Mouse (Mus musculus) adrenal gland, adult 2 months (tissue): Measurements from ENCODE around the gene Nek3. TPM values are rescaled to one million over a fixed set of nuclear protein-coding genes. Genes with fewer than 3 reads are reported as not detected.

Experiments
- DNase-seq: peaks from one replicate; pipeline ENCODE4 v3.0.0; 2021
- long read RNA-seq: library from polyadenylated mRNA; stranded (forward); transcript quantifications from one replicate; pipeline ENCODE4 v2.0.0, GENCODE M21; 2021
- polyA plus RNA-seq: library from polyadenylated mRNA; depleted of rRNA; stranded (reverse); fragments of >200 nt; gene quantifications from 2 replicates; pipeline ENCODE4 v1.2.3, GENCODE M21; 2012; rRNA removed
- total RNA-seq, 2 experiments: library from RNA; stranded (reverse); gene quantifications; 2 replicates each; pipeline ENCODE4 v1.2.3; 2021

Nek3 gene
- 1 to 10 TPM; 5.3 to 5.6 TPM for total RNA-seq
- 0.65 and 0.66 TPM in 2 replicates for polyA plus RNA-seq
- long read RNA-seq, partial matches to known transcripts = 0 of 1 reads
- long read RNA-seq, other reads (novel, unspliced or antisense) = 0 of 1 reads

DNA sequence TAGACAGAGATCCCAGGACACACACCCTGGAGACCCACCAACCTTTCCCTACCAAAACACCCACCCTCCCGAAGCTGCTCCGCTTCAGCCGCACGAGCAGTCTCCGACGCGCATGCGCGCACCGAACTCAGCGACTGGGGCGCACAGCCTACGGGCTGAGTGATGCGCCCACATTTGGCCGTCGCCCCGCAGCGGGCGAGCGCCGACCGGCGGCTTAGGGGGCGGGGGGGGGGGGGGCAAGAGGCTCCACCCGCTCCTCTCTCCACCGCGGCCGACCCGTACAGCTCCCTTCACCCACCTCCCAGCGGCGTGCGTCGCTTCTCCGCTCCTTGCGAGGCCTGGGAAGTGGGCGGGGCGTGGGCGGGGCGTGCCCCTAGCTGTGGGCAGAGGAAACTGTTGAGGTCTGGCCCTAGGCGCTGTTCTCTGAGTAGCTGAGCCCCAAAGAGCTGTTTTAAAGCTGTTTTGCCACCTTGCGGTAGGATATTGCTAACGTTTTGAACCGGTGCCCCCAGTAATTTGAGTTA is at the start of gene Nek3:
Gene Nek3 (minus strand): TSS at position 356 of the 524 bp plus-strand sequence.
- peak; percentile 91 for DNase-seq

DNA sequence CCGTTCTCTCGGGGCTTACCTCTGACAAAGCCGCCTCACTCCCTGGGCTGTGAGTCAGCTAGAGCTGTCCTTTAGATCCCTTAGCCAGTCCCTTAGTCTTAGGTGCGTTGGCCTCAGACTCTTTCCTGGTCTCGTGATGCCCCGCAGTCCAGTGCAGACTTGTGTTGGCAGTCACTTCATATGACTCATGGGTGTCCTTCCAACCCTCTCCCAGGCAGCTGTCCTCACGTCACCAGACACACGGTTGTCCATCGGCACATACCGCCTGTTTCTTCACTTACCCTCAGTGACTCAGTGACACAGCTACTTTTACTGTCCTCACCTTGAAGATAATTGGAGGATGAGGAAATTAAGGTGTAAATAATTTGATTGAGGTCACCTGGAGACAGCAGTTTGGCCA is 48.6 kb upstream of the Nek3 start:
- peak; percentile 91 for DNase-seq

DNA sequence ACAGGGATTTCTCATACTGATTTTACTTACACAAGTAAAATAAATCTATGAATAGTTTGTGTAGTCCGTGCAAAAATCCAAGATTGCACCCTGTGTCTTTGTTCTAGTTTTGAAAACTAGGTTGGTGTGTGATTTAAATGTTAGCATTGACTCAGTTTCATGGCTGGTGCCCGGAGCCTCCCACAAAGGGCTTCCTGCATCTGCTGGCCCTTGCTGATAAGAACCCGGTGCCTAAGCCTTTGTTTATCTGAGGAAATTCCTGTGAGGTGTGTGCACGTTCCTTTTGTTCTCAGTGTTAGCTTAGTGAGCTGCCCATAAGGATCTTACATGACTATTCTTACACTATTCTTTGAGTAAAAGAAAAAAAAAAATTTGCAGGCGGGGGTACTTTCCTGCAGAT is 42.8 kb upstream of the Nek3 start:
- DNase-seq = peak; percentile 23

DNA sequence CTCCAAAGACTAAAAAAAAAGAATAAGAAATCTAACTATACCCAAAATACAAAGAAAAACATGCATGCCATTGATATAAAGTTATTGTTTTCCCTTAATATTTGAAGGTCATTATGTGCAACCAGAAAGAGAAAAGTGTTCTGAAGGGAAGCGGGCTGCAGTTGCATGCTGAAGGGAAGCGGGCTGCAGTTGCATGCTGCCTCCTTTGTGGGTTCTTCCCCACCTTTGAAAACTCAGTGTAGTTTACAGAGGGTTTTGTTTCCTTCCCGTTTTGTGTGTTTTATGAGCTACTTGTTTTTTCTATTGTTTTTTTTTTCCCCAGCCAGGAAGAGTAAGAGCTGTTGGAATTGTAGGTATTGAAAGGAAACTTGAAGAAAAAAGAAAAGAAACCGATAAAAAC is 41.3 kb upstream of the Nek3 start:
- no peak for DNase-seq

DNA sequence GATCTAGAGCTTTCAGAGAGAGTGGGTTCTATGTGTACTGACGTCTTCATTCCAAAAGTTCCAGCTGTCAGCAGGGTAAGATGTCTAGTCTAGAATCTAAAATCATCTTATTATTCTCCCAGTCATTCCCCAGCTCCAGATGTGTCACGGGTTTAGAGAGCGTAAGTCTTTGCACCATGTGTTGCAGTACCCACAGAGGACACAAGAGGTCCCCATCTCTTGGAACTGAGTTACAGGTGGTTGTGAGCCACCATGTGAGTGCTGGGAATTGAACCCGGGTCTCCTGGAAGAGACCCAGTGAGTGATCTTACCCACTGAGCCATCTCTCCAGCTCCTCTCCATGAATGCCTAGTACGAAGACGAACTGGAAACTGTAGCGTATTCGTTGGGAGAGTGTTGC is 33.2 kb upstream of the Nek3 start:
- no peak for DNase-seq

DNA sequence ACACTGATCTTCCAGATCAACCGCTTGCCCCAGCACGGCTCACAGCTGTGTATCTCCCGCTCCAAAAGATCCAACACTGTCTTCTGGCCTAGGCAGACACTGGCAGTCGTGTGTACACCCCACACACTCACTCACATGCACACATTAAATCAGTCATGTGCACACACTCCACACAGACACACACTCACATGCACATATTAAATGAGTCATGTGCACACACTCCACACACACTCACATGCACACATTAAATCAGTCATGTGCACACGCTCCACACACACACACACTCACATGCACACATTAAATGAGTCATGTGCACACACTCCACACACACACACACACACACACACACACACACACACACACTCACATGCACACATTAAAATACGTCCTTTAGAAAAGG is 31.7 kb upstream of the Nek3 start:
- no peak for DNase-seq

DNA sequence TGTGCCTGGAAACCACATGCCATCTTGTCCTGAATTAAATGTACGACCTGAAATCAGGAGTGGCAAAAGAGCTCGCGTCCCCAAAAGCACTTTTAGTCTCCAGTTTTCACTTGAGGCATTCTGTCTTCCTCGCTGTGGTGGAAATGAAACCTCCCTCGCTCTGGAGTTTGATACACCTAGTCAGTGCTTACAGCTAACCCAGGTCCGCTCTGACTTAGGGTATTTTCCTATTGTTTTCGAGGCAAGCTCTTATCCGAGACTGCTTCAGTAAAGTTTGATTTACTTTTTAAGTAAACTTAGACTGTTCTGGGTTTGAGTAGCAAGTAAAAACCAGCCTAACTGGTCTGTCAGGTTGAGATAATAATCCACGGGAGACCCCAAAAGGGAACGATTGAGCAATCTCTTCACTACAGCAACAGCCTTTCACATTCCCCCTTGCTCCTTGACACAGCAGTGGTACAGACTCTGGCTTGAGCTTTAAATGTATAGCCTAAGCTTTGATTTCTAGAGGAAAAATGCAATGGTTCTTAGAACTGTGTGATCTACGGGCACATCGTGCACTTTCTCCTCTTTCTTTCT is 27.3 kb upstream of the Nek3 start:
- DNase-seq = no peak

DNA sequence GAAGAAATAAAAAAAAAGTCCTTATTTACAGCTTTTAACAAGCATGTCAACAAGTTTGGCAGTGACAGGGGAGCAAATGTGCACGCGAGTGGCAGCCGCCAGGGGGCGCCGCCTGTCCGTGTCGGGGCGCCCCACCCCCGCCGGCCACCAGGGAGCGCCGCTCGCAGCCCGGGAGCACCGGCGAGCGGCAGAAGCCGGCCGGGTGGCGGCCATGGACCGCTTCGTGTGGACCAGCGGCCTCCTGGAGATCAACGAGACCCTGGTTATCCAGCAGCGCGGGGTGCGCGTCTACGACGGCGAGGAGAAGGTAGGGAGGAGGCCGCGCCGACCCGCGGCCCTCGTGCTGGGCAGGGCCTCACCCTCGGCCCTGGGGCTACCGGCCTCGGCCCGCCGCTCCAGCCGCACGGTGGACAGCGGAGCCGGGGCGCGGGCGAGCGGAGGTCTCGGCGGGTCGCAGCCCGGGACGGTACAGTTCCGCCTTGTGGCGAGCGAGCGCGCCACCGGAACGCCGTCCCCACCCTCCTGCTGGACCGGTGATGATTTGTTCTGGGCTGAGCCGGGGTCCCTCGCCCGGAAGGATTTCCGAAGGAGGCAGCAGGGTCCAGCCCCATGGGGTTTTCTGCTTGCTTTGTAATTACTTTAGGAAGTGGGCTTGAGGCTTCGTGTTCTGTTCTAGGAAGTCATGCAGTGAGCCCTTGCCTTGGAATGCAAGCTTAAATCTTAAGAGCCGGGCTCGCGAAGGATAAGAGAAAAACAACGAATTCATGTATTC is 26.6 kb upstream of the Nek3 start, which contains the start of gene Vps36:
Gene Vps36 (plus strand): TSS at position 150 of the 772 bp plus-strand sequence.
- peak; percentile 93 for DNase-seq

DNA sequence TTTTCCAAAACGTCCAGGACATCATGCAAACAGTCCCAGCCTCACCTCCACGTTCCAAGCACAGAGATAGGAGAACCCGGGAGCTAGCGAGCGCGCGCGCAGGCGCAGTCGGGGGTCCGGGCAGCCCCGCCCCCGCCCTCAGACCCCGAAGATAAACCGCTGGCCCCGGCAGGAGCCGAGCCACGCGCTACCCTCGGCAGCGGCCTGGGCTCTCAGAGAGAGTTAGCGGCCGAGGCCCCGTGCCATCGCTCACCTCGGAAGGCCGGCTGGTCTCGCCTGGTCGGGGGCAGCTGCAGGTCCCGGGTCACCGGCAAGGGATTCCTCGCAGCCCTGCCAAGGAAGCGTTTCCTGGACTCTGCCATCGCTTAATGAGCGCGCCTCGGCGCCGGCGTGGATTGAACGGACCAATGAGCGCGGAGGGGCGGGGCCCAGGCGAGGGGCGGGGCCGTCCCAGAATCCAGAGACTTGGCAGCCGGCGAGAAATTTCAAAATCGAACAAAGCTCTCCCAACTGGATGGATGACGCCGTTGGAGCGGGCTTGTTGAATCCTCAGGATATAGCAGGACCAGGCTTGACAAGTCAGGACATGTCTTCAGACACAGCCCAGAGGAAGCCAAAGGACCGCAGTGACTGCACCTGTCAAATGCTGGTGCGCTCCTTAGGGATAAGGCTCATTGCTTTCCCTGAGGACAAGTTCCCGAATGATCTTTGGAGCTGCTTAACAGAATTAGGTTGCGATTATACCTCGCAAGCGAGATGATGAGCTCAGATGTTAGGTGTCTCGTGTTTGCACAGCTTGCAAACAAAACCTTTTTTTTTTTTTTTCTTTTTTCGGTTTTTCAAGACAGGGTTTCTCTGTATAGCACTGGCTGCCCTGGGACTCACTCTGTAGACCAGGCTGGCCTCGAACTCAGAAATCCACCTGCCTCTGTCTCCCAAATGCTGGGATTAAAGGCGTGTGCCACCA is 19.5 kb upstream of the Nek3 start, which contains the start of gene Ckap2:
Gene Ckap2 (minus strand): TSS at position 389 of the 967 bp plus-strand sequence.
- peak; percentile 96 for DNase-seq

DNA sequence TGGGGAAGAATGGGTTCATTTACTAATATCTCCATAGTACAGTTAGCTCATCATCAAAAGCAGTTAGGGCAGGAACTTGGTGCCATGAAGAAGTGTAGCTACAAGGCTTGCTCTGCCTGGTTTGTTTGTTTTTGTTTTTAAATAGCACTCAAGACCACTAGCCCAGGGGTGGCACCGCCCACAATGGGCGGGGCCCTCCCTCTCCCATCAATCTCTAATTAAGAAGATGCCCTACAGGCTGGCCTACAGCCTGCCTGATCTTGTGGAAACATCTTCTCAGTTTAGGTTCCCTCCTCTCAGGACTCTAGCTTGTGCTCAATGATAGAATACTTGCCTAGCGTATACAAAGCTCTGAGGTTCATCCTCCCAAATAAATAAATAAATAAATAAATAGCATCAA is 18.6 kb upstream of the Nek3 start:
- DNase-seq = no peak

DNA sequence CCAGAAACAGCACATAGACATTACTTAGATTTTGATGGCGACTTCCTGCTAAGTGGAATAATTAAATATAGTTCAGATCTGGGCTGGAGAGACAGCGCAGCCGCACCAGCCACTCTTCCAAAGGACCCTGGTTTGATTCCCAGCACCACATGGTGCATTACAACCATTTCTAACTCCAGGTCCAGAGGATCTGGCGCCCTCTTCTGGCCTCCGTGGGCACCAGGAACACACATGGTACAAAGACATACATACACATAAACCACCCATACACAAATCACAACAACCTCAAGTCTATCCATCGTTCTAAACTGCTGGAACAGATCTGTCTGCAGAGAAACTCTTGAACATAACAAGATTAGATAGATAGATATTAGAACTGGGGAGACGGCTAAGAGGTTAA is 9.7 kb upstream of the Nek3 start:
- no peak for DNase-seq

DNA sequence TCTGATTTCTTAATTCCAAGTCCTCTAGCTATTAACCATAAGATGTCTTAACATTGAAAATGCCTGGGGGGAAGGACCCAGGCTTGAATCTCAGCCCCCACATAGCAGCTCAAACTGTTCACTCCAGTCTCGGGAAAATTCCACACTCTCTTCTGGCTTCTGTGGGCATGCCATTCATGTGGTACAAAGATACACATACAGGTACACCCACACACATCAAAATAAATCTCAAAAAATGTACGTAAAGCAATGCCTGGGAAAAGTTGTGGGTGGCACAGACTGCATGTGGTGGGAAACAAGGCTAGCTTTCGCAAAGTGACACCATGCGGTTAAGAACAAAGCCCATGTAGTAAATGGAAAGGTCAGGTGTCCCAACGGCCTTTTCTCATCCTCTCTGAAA is 2.9 kb upstream of the Nek3 start:
- DNase-seq = no peak

DNA sequence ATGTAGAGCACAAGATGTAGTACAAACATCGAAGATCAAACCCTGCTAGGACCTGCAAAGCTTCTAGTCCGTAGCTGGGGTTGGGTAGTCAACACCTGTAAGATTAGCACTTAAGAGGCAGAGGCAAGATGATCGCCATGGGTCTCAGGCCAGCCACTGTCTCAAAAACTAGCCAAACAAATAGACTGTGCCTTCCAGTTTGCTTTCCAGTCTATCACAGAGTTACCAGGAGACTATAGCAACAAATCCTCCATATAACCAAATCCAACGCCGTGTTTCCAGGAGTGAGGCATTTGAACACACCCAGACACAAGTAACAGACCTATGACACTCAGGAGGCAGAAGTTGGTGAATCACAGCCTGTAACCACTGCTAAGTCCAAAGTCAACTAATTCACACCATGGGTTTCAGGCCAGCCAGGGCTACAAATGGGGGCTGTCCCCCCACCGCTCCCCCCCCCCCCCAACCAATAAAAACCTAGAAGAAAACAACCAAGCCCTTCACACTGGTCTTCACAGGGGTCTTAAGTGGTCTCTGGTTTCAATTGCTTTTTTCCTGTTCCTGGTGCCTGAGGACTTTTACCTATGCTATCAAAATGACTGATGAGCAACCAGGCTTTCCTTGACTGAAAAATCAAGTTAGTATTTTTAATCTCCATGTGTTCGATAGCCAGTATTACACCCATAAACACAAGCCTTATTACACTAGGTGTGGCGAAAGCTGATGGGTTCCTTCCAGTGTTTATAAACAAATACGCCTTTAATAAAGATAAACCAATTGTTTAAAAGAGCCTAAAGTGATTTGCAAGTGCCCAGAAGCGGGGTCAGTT is 770 bp downstream of the Nek3 start:
- DNase-seq = no peak

DNA sequence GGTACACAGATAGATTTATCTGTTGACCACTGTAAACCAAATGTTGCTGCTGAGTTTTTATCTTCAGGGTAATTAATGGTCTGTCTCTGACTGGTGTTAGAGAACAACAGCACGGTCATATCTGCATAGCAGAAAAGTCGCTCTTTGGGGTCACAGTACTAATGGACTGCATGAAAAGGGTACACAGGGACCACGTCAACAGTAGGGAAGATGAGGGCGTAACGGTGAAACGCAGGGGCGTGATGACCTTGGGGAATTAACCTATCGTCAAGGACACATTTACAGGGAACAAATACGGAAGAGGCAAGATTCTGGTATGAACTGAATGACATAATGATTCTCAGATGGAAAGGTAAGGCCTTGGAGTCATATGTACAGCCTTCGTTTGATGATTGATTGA is 1.8 kb downstream of the Nek3 start:
- no peak for DNase-seq

DNA sequence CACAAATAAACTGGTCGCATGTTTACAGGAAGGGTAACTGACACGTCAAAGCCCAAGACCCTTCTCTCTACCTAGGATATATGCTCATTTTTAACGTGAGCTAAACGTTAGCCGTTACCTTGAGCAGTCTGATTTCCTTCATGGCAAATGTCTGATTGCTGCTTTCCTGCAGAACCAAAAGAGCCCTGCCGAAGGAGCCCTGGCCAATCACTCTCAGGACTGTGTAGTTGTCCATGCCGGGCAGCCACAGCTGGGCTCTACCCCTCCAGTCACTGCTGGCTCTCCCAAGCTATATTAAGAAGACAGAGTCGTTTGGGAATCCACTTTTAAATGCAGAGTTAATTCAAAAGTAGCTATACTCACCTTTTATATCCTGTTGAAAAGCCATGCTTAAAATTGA is 4.0 kb downstream of the Nek3 start:
- no peak for DNase-seq

DNA sequence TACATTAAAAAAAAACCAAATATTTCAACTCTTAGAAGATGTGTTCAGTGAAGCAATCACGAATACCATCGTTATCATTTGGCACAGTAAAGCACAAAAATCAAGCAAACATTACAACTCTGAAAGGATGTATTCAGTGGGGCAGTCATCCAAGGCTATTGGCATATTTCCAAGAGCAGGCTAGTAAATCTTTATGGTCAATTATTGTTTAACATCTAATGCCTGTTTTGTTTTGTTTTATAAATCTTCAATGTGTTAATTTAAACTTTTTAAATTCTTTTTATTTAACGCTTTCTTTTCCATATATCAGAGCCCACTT is 15.9 kb downstream of the Nek3 start:
- peak; percentile 46 for DNase-seq

DNA sequence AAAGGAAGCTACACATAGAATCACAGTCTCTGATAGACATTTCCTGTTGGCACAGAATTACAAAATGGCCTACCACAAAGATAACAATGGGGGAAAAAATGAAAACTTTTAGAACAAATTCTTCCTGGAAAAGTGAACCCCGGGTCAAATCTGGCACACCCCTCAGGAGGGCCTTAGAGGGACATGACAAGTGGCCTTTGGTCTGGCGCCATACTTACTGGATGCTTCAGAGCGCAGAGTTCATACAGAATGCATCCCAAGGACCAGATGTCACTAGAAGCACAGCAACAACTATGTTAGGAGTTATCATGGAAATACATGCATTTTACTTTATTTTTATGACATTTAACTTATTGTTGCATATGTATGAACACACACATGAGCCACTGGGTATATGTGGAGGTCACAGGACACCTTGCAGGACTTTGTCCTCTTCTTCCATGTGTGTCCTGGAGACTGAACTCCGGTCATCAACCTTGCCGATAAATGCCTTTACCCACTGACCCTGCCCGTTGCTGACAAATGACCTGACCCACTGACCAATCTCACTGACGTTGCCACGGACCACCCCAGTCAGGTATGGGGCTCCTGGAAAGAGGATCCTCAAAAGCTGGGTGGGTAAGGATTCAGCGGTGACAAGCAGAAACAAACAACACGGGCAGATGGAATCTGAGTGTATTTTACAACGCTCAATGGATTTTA is 16.4 kb downstream of the Nek3 start:
- no peak for DNase-seq

DNA sequence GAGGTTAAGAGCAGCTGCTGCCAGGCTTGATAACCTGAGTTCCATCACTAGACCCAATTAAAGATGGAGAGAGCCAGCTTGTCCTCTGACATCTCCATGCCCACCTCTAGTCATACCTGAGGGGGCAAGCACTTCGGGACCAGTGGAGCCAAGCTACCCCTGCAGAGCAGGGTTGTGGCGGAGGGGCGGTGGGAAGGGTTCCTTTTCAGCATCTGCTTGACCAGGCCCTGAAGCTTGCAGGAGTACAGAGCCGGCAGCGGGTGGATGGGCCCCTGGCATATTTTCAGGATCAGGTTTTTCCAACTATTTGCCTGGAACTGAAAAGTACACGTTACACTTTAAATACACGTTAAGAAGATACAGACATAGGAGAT is 17.9 kb downstream of the Nek3 start:
- no peak for DNase-seq

DNA sequence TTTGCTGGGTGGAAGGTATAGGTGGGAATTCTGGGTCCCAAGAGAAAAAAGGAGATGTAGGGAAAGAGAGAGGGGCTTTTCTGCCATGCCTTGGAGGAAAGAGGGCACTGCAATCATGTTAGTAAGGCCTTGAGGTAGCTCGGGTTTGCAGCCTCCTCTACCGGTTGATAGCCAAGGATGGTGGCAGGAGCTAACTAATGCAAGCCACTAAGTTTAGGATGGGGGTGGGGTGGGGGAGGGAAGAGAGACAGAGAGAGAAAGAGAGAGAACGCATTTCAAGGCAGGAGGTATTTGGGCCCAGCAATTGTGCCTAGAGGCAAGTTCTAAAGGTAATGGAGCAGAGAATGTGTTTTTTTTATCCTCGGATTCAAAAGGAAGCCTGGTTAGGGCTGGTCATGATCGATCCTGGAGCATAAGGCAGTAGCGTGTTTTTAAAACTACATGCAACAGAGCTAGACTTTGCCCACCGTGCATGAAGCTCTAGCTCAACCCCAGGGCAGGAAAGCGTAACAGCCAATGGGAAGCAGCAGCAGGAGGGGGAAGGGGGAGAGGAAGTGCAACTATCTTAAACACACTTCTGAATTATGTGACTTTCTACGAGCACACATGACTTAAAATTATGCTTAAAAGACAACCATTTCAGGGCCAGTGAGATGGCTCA is 18.4 kb downstream of the Nek3 start:
- no peak for DNase-seq

DNA sequence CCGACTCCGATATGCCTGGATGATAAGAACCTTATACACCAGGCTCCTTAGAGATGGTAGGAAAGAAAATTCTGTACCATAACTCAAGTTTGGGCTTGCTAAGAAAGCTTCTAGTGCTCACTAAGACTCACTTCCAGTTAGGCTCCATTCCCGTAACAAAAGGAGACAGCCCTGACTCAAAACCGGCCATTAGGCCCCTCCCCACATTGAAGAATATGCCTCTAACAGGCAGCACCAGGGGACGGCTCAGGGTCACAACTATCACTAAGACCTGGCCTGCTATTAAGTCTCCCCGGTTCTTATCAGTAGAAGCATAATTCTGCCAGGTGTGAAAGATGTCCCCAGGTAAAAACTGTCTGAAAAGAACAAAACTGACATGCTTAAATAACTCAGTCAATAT is 20.4 kb downstream of the Nek3 start:
- no peak for DNase-seq
